Mouse (Mus musculus) retina, adult 2 months (tissue): Measurements from ENCODE around the gene Ugt1a2.
"Not testable (repeated sequence)": the region's sequence is repeated elsewhere in the genome, so short reads cannot be mapped to it uniquely, and the experiment has no call there.

ENCODE experiments used
- DNase-seq: peaks from one replicate; pipeline ENCODE4 v3.0.0-alpha.2; 2012; ENCODE audit warnings: low read depth, low spot score

The Ugt1a2 gene

GRCm38 (mm10) chr1:88218051-88218450 is 17.6 kb downstream of the Ugt1a2 start:
- DNase-seq = no peak

GRCm38 (mm10) chr1:88218591-88218990 is 18.2 kb downstream of the Ugt1a2 start:
- DNase-seq = no peak

- no peak for DNase-seq
These were observed 18.7 kb downstream of the Ugt1a2 start for GRCm38 (mm10) chr1:88219054-88219453.

- DNase-seq = no peak
These were observed 19.9 kb downstream of the Ugt1a2 start for GRCm38 (mm10) chr1:88220336-88220735.

GRCm38 (mm10) chr1:88222216-88222615 is 21.8 kb downstream of the Ugt1a2 start:
- DNase-seq = no peak

GRCm38 (mm10) chr1:88223011-88223515 is 22.7 kb downstream of the Ugt1a2 start:
- DNase-seq = not testable (repeated sequence)

- no peak for DNase-seq
These were observed 23.2 kb downstream of the Ugt1a2 start for GRCm38 (mm10) chr1:88223591-88223990.

- no peak for DNase-seq
These were observed 23.8 kb downstream of the Ugt1a2 start for GRCm38 (mm10) chr1:88224029-88224776.

GRCm38 (mm10) chr1:88225301-88225700 is 24.9 kb downstream of the Ugt1a2 start:
- not testable (repeated sequence) for DNase-seq

- no peak for DNase-seq
These were observed 25.3 kb downstream of the Ugt1a2 start for GRCm38 (mm10) chr1:88225741-88226140.

- no peak for DNase-seq
These were observed 26.4 kb downstream of the Ugt1a2 start, which contains the start of gene Mroh2a for GRCm38 (mm10) chr1:88226670-88227379. Gene Mroh2a (plus strand): TSS chr1:88226986.

- DNase-seq = no peak
These were observed 27.1 kb downstream of the Ugt1a2 start for GRCm38 (mm10) chr1:88227482-88227881.

- no peak for DNase-seq
These were observed 27.7 kb downstream of the Ugt1a2 start for GRCm38 (mm10) chr1:88228121-88228520.

- DNase-seq = no peak
These were observed 29.2 kb downstream of the Ugt1a2 start for GRCm38 (mm10) chr1:88229566-88229965.

GRCm38 (mm10) chr1:88229986-88230385 is 29.6 kb downstream of the Ugt1a2 start:
- no peak for DNase-seq

GRCm38 (mm10) chr1:88230421-88230820 is 30.0 kb downstream of the Ugt1a2 start:
- no peak for DNase-seq

GRCm38 (mm10) chr1:88230981-88231802 is 30.8 kb downstream of the Ugt1a2 start:
- no peak for DNase-seq

- DNase-seq = no peak
These were observed 31.6 kb downstream of the Ugt1a2 start for GRCm38 (mm10) chr1:88231803-88232499.

GRCm38 (mm10) chr1:88232664-88233380 is 32.4 kb downstream of the Ugt1a2 start:
- DNase-seq = no peak

- DNase-seq = no peak
These were observed 33.2 kb downstream of the Ugt1a2 start for GRCm38 (mm10) chr1:88233421-88234247.
